In the genomic region with DNA sequence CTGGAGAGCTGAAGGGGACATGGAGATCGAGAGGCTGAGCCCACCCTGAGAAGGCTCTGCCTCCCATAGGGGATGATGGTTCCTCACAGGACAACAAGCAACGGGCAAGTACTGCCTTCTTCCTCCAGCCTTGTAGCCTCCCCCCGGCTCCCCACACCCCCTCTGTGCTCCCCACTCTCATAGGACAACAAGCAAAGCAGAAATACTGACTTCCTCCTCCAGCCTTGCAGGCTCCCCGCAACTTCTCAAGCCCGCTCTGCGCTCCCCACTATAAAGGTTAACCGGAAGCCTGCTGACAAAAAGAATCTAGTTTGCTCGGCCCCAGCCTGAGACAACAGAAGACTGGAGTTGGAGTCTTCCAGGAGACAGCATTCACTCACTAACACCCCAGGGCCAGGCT, we compare ENCODE assay signal across 12 mouse cellular contexts.
DNase-seq lines count a peak whose midpoint lies in the region; ATAC-seq lines count a peak whose summit lies in the region.
"Had no signal": no experiment of that assay in that cellular context is flagged by ENCODE, and none has a peak within 500 bp of the region (broad histone marks: within the 10 kb centered on the region; RNA-seq: fewer than 3 reads in every experiment).

No protein-coding gene starts in this region.

- H3K4me1 ChIP-seq in kidney, embryonic 16.5 days (ENCODE audit: insufficient read depth, low read length) = 0 out of 2 replicates have a peak, but pooled peaks cover 12% of the 10 kb centered on the region

- peak; percentile 91 for ATAC-seq in megakaryocyte progenitor cell, adult 5-6 weeks (replicated peaks; ENCODE audit: poor library complexity)
- no peak for ATAC-seq in kidney, embryonic 16.5 days (ENCODE audit: low FRiP score, low TSS enrichment)
- ATAC-seq: forebrain, postnatal 0 days had no signal

- H3K27me3 ChIP-seq in kidney, embryonic 16.5 days (ENCODE audit: insufficient read depth, low read length) = no peaks in the 10 kb centered on the region
- H3K27me3 ChIP-seq: embryonic facial prominence, embryonic 13.5 days had no signal

- H3K9ac ChIP-seq in kidney, embryonic 16.5 days (replicated peaks; ENCODE audit: low read length) = no peak overlapping the region
- H3K9ac ChIP-seq: embryonic facial prominence, embryonic 13.5 days; forebrain, postnatal 0 days had no signal

- H3K36me3 ChIP-seq in kidney, embryonic 16.5 days (ENCODE audit: insufficient read depth, low read length) = no peaks in the 10 kb centered on the region
- H3K36me3 ChIP-seq: embryonic facial prominence, embryonic 13.5 days; G1E had no signal

- no peak overlapping the region for H3K4me3 ChIP-seq in kidney, embryonic 16.5 days (ENCODE audit: low read length)
- H3K4me3 ChIP-seq: embryonic facial prominence, embryonic 13.5 days had no signal

- no peak overlapping the region for H3K27ac ChIP-seq in kidney, embryonic 16.5 days (ENCODE audit: low read length)
- H3K27ac ChIP-seq: embryonic facial prominence, embryonic 13.5 days had no signal

- WGBS in kidney, embryonic 16.5 days = 68% methylated on average over 8 of the region's 8 CpGs

- H3K4me2 ChIP-seq in kidney, embryonic 16.5 days (replicated peaks; ENCODE audit: low read depth, low read length) = no peak overlapping the region
- H3K4me2 ChIP-seq: embryonic facial prominence, embryonic 13.5 days had no signal

- DNase-seq in spleen, adult 18-20 months = peak; percentile 24 to 37
- DNase-seq in spleen, postnatal 4 days (ENCODE audit: low spot score in 2 of 2) = no peak
- peak; percentile 26 for DNase-seq in c-Kit-positive CD71-negative TER-119-negative erythroid progenitor cells, embryonic 14.5 days (ENCODE audit: low read depth)
- DNase-seq in thymus, postnatal 4 days = peak; percentile 75
- no peak for DNase-seq in frontal cortex, adult 2 months (ENCODE audit: extremely low spot score in 1 of 2, low spot score in 1 of 2)
- DNase-seq: adrenal gland, adult 8-10 months; cerebellum, adult 18-20 months; forebrain, postnatal 0 days had no signal

- H3K9me3 ChIP-seq in kidney, embryonic 16.5 days (ENCODE audit: low read length) = no peaks in the 10 kb centered on the region
- H3K9me3 ChIP-seq: embryonic facial prominence, embryonic 13.5 days; G1E had no signal

Comparison
In these comparisons a context has a peak if more than half of its experiments do, and no peak if none do; other contexts are left out.
1. DNase-seq: peak in spleen, adult 18-20 months (2 of 2), c-Kit-positive CD71-negative TER-119-negative erythroid progenitor cells, embryonic 14.5 days (single experiment) and thymus, postnatal 4 days (single experiment); none in spleen, postnatal 4 days (0 of 2) and frontal cortex, adult 2 months (0 of 2).